Mouse (Mus musculus) ovary, postnatal 10 days (tissue): Measurements from ENCODE around the gene Notch3.

Experiments
- DNase-seq: peaks from one replicate; pipeline ENCODE4 v3.0.0; 2022; ENCODE audit warnings: low spot score

The Notch3 gene

GRCm38 (mm10) chr17:32165803-32166595 is 653 bp downstream of the Notch3 start:
- DNase-seq = peak; percentile 45

GRCm38 (mm10) chr17:32165266-32165802 is 1.3 kb downstream of the Notch3 start:
- DNase-seq = no peak

GRCm38 (mm10) chr17:32164780-32165179 is 1.9 kb downstream of the Notch3 start:
- DNase-seq = no peak

- no peak for DNase-seq
Observed at GRCm38 (mm10) chr17:32163910-32164650, 2.6 kb downstream of the Notch3 start.

- peak; percentile 44 for DNase-seq
Observed at GRCm38 (mm10) chr17:32162112-32162850, 4.4 kb downstream of the Notch3 start.

- DNase-seq = no peak
Observed at GRCm38 (mm10) chr17:32160882-32161281, 5.8 kb downstream of the Notch3 start.

GRCm38 (mm10) chr17:32158841-32159240 is 7.8 kb downstream of the Notch3 start:
- DNase-seq = no peak

- DNase-seq = no peak
Observed at GRCm38 (mm10) chr17:32146718-32147117, 19.9 kb downstream of the Notch3 start.

- DNase-seq = peak; percentile 70
Observed at GRCm38 (mm10) chr17:32142907-32143854, 23.5 kb downstream of the Notch3 start.

- DNase-seq = no peak
Observed at GRCm38 (mm10) chr17:32142234-32142633, 24.4 kb downstream of the Notch3 start.

GRCm38 (mm10) chr17:32133375-32133774 is 33.3 kb downstream of the Notch3 start:
- no peak for DNase-seq

- DNase-seq = no peak
Observed at GRCm38 (mm10) chr17:32132087-32132486, 34.6 kb downstream of the Notch3 start.

GRCm38 (mm10) chr17:32130506-32130905 is 36.1 kb downstream of the Notch3 start:
- no peak for DNase-seq

- no peak for DNase-seq
Observed at GRCm38 (mm10) chr17:32127195-32127594, 39.5 kb downstream of the Notch3 start.

- no peak for DNase-seq
Observed at GRCm38 (mm10) chr17:32125407-32125806, 41.2 kb downstream of the Notch3 start.

- DNase-seq = no peak
Observed at GRCm38 (mm10) chr17:32123545-32123944, 43.1 kb downstream of the Notch3 start.

- no peak for DNase-seq
Observed at GRCm38 (mm10) chr17:32122587-32122970, 44.1 kb downstream of the Notch3 start.

GRCm38 (mm10) chr17:32121833-32122586 is 44.6 kb downstream of the Notch3 start:
- DNase-seq = no peak

GRCm38 (mm10) chr17:32120771-32121532 is 45.7 kb downstream of the Notch3 start:
- no peak for DNase-seq

GRCm38 (mm10) chr17:32119196-32119595 is 47.5 kb downstream of the Notch3 start:
- no peak for DNase-seq
